Mouse (Mus musculus) ES-E14 (cell line): ENCODE data around the gene Sh3gl2.

ENCODE experiments used
- MAFK ChIP-seq: IDR thresholded peaks from 2 replicates; pipeline ENCODE4 v1.6.1; 2014; ENCODE audit warnings: mild to moderate bottlenecking, low read depth, low read length, inconsistent platforms; ENCODE audit not compliant: insufficient read depth
- ZC3H11A ChIP-seq: IDR thresholded peaks from 2 replicates; pipeline ENCODE4 v1.6.1; 2012; ENCODE audit warnings: low read depth, mild to moderate bottlenecking, inconsistent platforms, low read length, borderline replicate concordance
- ZNF384 ChIP-seq: IDR thresholded peaks from 2 replicates; pipeline ENCODE4 v1.6.1; 2012; ENCODE audit warnings: low read depth, low read length, inconsistent platforms

- no peak for TF ChIP-seq MAFK
- no peak for TF ChIP-seq ZNF384
- no peak for TF ChIP-seq ZC3H11A
Measured at GRCm38 (mm10) chr4:85543221-85543620, 338.3 kb downstream of the Sh3gl2 start.
